Mouse (Mus musculus): ENCODE data around the gene Clpsl2.

- no peak for TF ChIP-seq CTCF (IDR thresholded peaks at IDR 0.05; ENCODE audit: low read depth)
- TF ChIP-seq EP300 (IDR thresholded peaks at IDR 0.05; ENCODE audit: low read depth): no peak
Measured at GRCm38 (mm10) chr17:28513337-28513736, 35.9 kb upstream of the Clpsl2 start.

Measured in heart, postnatal 0 days (tissue).